Mouse (Mus musculus): ENCODE results near the gene Pou2f1.

- TF ChIP-seq CTCF (IDR thresholded peaks at IDR 0.05; ENCODE audit: borderline replicate concordance, insufficient read depth, low read length), result no peak
- no peak for TF ChIP-seq POLR2A (IDR thresholded peaks at IDR 0.05; ENCODE audit: low read depth, low read length)
Measured at GRCm38 (mm10) chr1:165839201-165839600, 163.3 kb downstream of the Pou2f1 start.

Data from embryonic fibroblast, embryonic 13.5 days (primary cell).